23 mouse cellular contexts compared by ENCODE assay signal in the genomic region with DNA sequence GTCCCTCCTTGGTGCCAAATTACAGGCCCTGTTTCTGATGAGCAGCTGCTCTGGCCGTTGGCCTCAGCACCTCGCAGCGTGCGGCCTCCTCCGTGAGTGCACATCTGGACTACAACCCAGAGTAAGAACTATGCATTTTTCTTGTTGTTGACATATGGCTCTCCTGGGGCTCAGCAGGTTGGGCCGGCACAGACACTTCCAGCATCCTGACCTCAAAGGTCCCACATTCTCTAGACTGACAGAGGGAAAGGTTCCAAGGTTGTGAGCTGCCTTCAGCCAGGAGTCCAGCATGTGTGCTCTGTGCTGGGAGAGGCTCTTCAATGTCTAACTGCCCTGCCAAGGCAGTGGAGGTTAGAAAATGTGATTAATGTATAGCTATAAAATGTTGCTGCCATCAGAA. TPM values are rescaled to one million over a fixed set of nuclear protein-coding genes. Genes with fewer than 3 reads are reported as not detected.
DNase-seq lines count a peak whose midpoint lies in the region; ATAC-seq and TF ChIP-seq lines count a peak whose summit lies in the region.
"Had no signal": no experiment of that assay in that cellular context is flagged by ENCODE, and none has a peak within 500 bp of the region (broad histone marks: within the 10 kb centered on the region; RNA-seq: fewer than 3 reads in every experiment).

No protein-coding gene starts in this region.

- no peak overlapping the region for H3K4me3 ChIP-seq in kidney, embryonic 14.5 days (ENCODE audit: low read length)
- no peak overlapping the region for H3K4me3 ChIP-seq in limb, embryonic 12.5 days (replicated peaks)
- H3K4me3 ChIP-seq in intestine, embryonic 15.5 days (replicated peaks), result no peak overlapping the region
- no peak overlapping the region for H3K4me3 ChIP-seq in layer of hippocampus, adult 2 months
- H3K4me3 ChIP-seq: heart, embryonic 15.5 days; left cerebral cortex, adult 2 months; limb, embryonic 13.5 days; megakaryocyte, embryonic 14.5 days; stomach, embryonic 15.5 days had no signal

- peak; percentile 82 for ATAC-seq in kidney, embryonic 14.5 days (ENCODE audit: low FRiP score, low TSS enrichment)
- ATAC-seq in limb, embryonic 12.5 days (ENCODE audit: insufficient number of reproducible peaks, insufficient read depth, low FRiP score, low TSS enrichment, low read depth), result peak; percentile 48; the same call in 1 of the 2 replicates
- no peak for ATAC-seq in intestine, embryonic 15.5 days
- ATAC-seq: activated CD4-positive, CD25-positive, alpha-beta regulatory T cell, adult 4 months; forebrain, embryonic 14.5 days; Patski had no signal

- DNase-seq in kidney, adult 8-10 months, result no peak
- DNase-seq in 3T3-L1 (ENCODE audit: low read depth, low spot score), result peak; percentile 42
- peak; percentile 24 for DNase-seq in embryo, embryonic 11.5 days (ENCODE audit: low read depth, low spot score)
- no peak for DNase-seq in right cerebral cortex, postnatal 4 days
- no peak for DNase-seq in layer of hippocampus, adult 2 months (ENCODE audit: low spot score in 2 of 2)
- DNase-seq: adrenal gland, postnatal 14 days; cerebellum, adult 2 months; heart, adult 11 months; lung, postnatal 10 days; right cerebral cortex, adult 18-20 months; spleen, adult 18-20 months had no signal

- H3K9me3 ChIP-seq in kidney, embryonic 14.5 days (ENCODE audit: control insufficient read depth, low read length), result no peaks in the 10 kb centered on the region
- no peaks in the 10 kb centered on the region for H3K9me3 ChIP-seq in limb, embryonic 12.5 days
- H3K9me3 ChIP-seq in intestine, embryonic 15.5 days, result no peaks in the 10 kb centered on the region
- H3K9me3 ChIP-seq: heart, embryonic 15.5 days; limb, embryonic 13.5 days; stomach, embryonic 15.5 days had no signal

- no peak overlapping the region for H3K27ac ChIP-seq in kidney, embryonic 14.5 days (ENCODE audit: low read depth, low read length)
- peak overlapping the region; percentile 68 for H3K27ac ChIP-seq in limb, embryonic 12.5 days
- H3K27ac ChIP-seq in intestine, embryonic 15.5 days, result no peak overlapping the region
- no peak overlapping the region for H3K27ac ChIP-seq in layer of hippocampus, adult 2 months
- H3K27ac ChIP-seq: heart, embryonic 15.5 days; left cerebral cortex, adult 2 months; limb, embryonic 13.5 days; stomach, embryonic 15.5 days had no signal

- H3K9ac ChIP-seq in kidney, embryonic 14.5 days (ENCODE audit: low read depth, low read length), result no peak overlapping the region
- H3K9ac ChIP-seq in limb, embryonic 12.5 days (replicated peaks), result no peak overlapping the region
- H3K9ac ChIP-seq in intestine, embryonic 15.5 days, result no peak overlapping the region
- H3K9ac ChIP-seq: heart, embryonic 15.5 days; limb, embryonic 13.5 days; stomach, embryonic 15.5 days had no signal

- WGBS in kidney, embryonic 14.5 days, result 25% methylated on average over 6 of the region's 6 CpGs
- 21% methylated on average over 6 of the region's 6 CpGs for WGBS in limb, embryonic 12.5 days
- WGBS in intestine, embryonic 15.5 days, result 46% methylated on average over 6 of the region's 6 CpGs

- 0 out of 2 replicates have a peak, but pooled peaks cover 5% of the 10 kb centered on the region for H3K4me1 ChIP-seq in kidney, embryonic 14.5 days (ENCODE audit: control insufficient read depth, insufficient read depth, low read length)
- peaks cover 30% of the 10 kb centered on the region for H3K4me1 ChIP-seq in limb, embryonic 12.5 days (replicated peaks)
- no peaks in the 10 kb centered on the region for H3K4me1 ChIP-seq in intestine, embryonic 15.5 days (replicated peaks)
- H3K4me1 ChIP-seq: heart, embryonic 15.5 days; stomach, embryonic 15.5 days had no signal

- H3K27me3 ChIP-seq in kidney, embryonic 14.5 days (ENCODE audit: control insufficient read depth, insufficient read depth, low read length), result no peaks in the 10 kb centered on the region
- no peaks in the 10 kb centered on the region for H3K27me3 ChIP-seq in limb, embryonic 12.5 days
- H3K27me3 ChIP-seq in intestine, embryonic 15.5 days (replicated peaks), result no peaks in the 10 kb centered on the region
- H3K27me3 ChIP-seq: heart, embryonic 15.5 days; stomach, embryonic 15.5 days had no signal

- H3K36me3 ChIP-seq in kidney, embryonic 14.5 days (ENCODE audit: control insufficient read depth, insufficient read depth, low read length), result no peaks in the 10 kb centered on the region
- no peaks in the 10 kb centered on the region for H3K36me3 ChIP-seq in limb, embryonic 12.5 days
- H3K36me3 ChIP-seq in intestine, embryonic 15.5 days, result no peaks in the 10 kb centered on the region
- H3K36me3 ChIP-seq: heart, embryonic 15.5 days; limb, embryonic 13.5 days; stomach, embryonic 15.5 days had no signal

- no peak overlapping the region for H3K4me2 ChIP-seq in kidney, embryonic 14.5 days (replicated peaks; ENCODE audit: low read depth, low read length)
- H3K4me2 ChIP-seq in limb, embryonic 12.5 days, result no peak overlapping the region
- no peak overlapping the region for H3K4me2 ChIP-seq in intestine, embryonic 15.5 days (replicated peaks)
- H3K4me2 ChIP-seq: heart, embryonic 15.5 days; limb, embryonic 13.5 days; stomach, embryonic 15.5 days had no signal

- no peak for TF ChIP-seq CTCF in layer of hippocampus, adult 2 months (conservative IDR thresholded peaks at IDR 0.05)

RNA-seq across cellular contexts. Expression of a gene that starts 55.2 kb away (rescaled TPM):
- polyA plus RNA-seq in kidney, embryonic 14.5 days (2014; fragmentation: Nextera tagmentation; extraction: Ambion mirVana), result 2.4 and 3.0 TPM in 2 replicates
- 1.2 and 1.4 TPM in 2 replicates for polyA plus RNA-seq in limb, embryonic 12.5 days (2016; fragmentation: Nextera tagmentation; extraction: Ambion mirVana)
- polyA plus RNA-seq in intestine, embryonic 15.5 days (2015; fragmentation: Nextera tagmentation; extraction: Ambion mirVana), result 5.9 and 6.3 TPM in 2 replicates
- total RNA-seq in layer of hippocampus, adult 2 months (2021), result 1 to 10 TPM; 2.7 to 3.2 TPM
- total RNA-seq: hematopoietic stem cell, adult 5-6 weeks had no signal

Comparison
In these comparisons a context has a peak if more than half of its experiments do, and no peak if none do; other contexts are left out.
1. DNase-seq: peak in 3T3-L1 (single experiment) and embryo, embryonic 11.5 days (single experiment); none in kidney, adult 8-10 months (0 of 2), right cerebral cortex, postnatal 4 days (single experiment) and layer of hippocampus, adult 2 months (0 of 2).